Mouse (Mus musculus): ENCODE results near the gene Atp6ap2. TPM values are rescaled to one million over a fixed set of nuclear protein-coding genes. Genes with fewer than 3 reads are reported as not detected.

Atp6ap2 gene
- polyA plus RNA-seq (2014; fragmentation: Nextera tagmentation; extraction: Ambion mirVana) = 191 and 198 TPM in 2 replicates

DNA sequence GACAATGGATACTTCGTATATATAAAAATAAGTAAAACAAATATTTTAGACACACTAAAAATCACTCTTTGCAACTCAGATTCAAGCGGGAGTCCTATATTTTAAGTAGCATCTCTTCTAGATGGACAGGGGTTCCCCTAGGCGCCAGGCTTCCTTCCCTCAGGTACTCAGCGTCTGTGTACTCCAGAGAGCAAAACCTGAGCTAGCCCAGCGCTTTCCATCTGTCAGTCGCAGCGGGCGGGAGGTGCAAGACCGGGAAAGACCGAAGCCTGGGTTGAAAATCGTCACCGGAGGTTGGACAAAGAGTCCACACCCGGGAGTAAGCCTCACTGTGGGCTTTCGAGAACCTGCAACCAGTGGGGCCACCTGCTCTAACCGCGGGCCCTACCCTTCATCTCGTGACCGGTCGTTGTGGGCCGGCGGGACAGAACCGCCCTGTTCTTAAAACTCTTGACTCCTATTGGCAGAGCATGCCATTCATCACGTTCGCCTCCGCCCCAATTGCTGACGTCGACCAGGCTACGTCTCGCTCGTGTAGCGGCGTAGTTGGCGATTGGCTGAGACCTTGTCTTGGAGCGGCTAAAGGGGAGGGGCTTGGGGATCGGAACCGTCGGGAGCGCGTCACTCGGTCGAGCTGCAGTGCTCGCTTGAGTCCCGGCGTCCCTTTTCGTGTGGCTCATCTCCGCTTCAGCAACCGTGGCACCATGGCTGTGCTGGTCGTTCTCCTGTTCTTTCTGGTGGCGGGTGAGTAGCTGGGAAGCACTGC is at the start of gene Atp6ap2:
Gene Atp6ap2, plus strand, starts transcription at position 610 of the 766 bp plus-strand sequence.
- Histone ChIP-seq H3K27ac (replicated peaks; ENCODE audit: low read depth, low read length) (peak within 1 kb of the TSS; percentile 89), H3K36me3 (ENCODE audit: control insufficient read depth, insufficient read depth, low read length) (no peaks in the 10 kb centered on the region), H3K9me3 (ENCODE audit: control insufficient read depth, low read length) (no peaks in the 10 kb centered on the region), H3K9ac (replicated peaks; ENCODE audit: low read length) (peak within 1 kb of the TSS; percentile 86), H3K4me1 (ENCODE audit: control insufficient read depth, insufficient read depth, low read length) (peaks cover 7% of the 10 kb centered on the region; the same call in 1 of the 2 replicates), H3K4me3 (replicated peaks; ENCODE audit: low read depth, low read length) (peak within 1 kb of the TSS; percentile 66), H3K27me3 (ENCODE audit: control insufficient read depth, insufficient read depth, low read length) (no peaks in the 10 kb centered on the region), H3K4me2 (ENCODE audit: low read length) (peak within 1 kb of the TSS; percentile 53)
- DNase-seq (peak; percentile 95), ATAC-seq (ENCODE audit: low FRiP score, low TSS enrichment) (peak; percentile 100)
- 22% methylated on average over 49 of the region's 49 CpGs for WGBS

DNA sequence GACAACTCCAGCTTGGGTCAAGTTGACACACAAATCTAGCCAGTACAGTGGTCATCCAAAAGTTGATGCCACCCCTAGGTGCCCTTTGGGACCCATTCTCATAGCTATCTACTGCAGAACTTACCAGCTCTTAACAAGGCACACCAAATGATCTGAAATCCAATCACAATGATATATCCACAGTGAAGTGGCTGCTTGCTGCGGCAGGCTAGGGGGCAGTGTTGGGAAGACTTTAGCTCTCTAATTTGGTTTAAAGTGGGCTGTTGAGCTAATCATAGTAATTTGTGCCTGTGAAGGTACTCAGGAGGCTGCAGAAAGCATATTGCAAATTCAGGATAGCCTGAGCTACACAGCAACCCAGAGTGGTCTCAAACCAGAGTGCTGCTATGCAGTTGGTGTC is 43.2 kb upstream of the Atp6ap2 start:
- Histone ChIP-seq H3K36me3 (ENCODE audit: control insufficient read depth, insufficient read depth, low read length) (no peaks in the 10 kb centered on the region), H3K4me2 (ENCODE audit: low read length) (no peak overlapping the region), H3K27ac (replicated peaks; ENCODE audit: low read depth, low read length) (no peak overlapping the region), H3K27me3 (ENCODE audit: control insufficient read depth, insufficient read depth, low read length) (no peaks in the 10 kb centered on the region), H3K4me1 (ENCODE audit: control insufficient read depth, insufficient read depth, low read length) (no peaks in the 10 kb centered on the region), H3K4me3 (replicated peaks; ENCODE audit: low read depth, low read length) (no peak overlapping the region), H3K9me3 (ENCODE audit: control insufficient read depth, low read length) (no peaks in the 10 kb centered on the region), H3K9ac (replicated peaks; ENCODE audit: low read length) (no peak overlapping the region)
- DNase-seq (no peak), ATAC-seq (ENCODE audit: low FRiP score, low TSS enrichment) (no peak)
- 80% methylated on average over 1 of the region's 1 CpGs for WGBS

DNA sequence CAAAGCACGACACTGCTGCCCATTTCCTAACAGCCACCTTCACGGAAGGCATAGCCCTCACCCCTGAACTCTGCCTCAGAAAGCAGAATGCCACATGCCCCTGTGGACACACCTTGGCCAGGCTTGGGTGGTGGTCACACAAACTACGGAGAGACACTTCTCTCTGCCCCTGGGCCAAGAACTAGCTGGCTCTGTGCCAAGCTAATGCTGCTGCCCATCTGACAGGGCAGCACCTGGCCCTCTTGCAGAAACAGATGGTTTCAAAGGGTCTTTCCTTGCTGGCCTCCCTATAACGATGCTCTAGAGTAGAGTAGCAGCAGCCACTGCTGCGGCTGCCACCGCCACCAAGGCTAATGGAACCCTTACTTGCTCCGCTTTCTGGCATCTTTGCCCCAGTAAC is 30.5 kb upstream of the Atp6ap2 start:
- Histone ChIP-seq H3K36me3 (ENCODE audit: control insufficient read depth, insufficient read depth, low read length) (no peaks in the 10 kb centered on the region), H3K27ac (replicated peaks; ENCODE audit: low read depth, low read length) (no peak overlapping the region), H3K4me1 (ENCODE audit: control insufficient read depth, insufficient read depth, low read length) (no peaks in the 10 kb centered on the region), H3K4me2 (ENCODE audit: low read length) (no peak overlapping the region), H3K9ac (replicated peaks; ENCODE audit: low read length) (no peak overlapping the region), H3K27me3 (ENCODE audit: control insufficient read depth, insufficient read depth, low read length) (no peaks in the 10 kb centered on the region), H3K9me3 (ENCODE audit: control insufficient read depth, low read length) (no peaks in the 10 kb centered on the region), H3K4me3 (replicated peaks; ENCODE audit: low read depth, low read length) (no peak overlapping the region)
- peak; percentile 3 for DNase-seq
- no peak for ATAC-seq (ENCODE audit: low FRiP score, low TSS enrichment)
- WGBS = 82% methylated on average over 7 of the region's 7 CpGs

DNA sequence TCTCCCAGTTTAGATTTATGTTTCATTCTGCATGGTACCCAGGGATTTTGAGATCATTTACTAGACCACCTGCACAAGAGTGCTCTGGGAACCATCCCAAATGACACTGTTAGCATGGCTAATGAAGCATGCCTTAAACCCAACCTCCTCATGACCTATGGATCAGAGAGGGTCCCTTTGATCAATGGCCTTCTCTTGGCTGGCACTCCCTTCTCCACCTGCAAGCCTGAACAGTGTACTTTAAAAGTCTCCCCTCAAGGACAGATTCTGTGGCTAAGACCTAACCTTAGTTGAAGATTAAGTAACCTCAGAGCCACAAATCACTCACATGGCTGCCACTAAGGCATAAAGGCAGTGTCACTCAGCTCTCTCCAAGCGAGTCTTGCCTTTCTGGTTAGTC is 16.2 kb upstream of the Atp6ap2 start:
- Histone ChIP-seq H3K9me3 (ENCODE audit: control insufficient read depth, low read length) (no peaks in the 10 kb centered on the region), H3K4me2 (ENCODE audit: low read length) (no peak overlapping the region)
- WGBS = 63% methylated on average over 1 of the region's 1 CpGs

DNA sequence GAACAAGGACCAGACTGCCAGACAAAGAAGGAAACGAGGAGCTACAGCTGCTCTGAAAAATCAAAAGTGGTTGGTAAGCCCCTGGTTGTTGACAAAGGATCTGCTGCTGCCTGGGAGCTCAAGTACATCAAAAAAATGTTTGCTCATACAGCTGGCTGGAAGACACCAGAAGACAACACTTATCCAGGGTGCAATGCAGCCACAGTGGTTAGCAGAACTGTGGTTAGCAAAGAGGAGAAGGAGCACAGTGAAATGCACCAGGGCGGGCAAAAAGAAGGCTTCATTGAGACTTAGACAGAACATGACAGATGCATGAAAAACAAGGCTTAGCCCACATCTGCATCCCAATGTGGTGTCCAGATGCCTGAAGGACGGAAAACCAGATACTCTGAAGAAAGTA is 9.7 kb upstream of the Atp6ap2 start:
- Histone ChIP-seq H3K9ac (replicated peaks; ENCODE audit: low read length) (no peak overlapping the region), H3K4me1 (ENCODE audit: control insufficient read depth, insufficient read depth, low read length) (no peaks in the 10 kb centered on the region), H3K36me3 (ENCODE audit: control insufficient read depth, insufficient read depth, low read length) (no peaks in the 10 kb centered on the region), H3K27ac (replicated peaks; ENCODE audit: low read depth, low read length) (no peak overlapping the region), H3K9me3 (ENCODE audit: control insufficient read depth, low read length) (no peaks in the 10 kb centered on the region), H3K4me3 (replicated peaks; ENCODE audit: low read depth, low read length) (no peak overlapping the region), H3K27me3 (ENCODE audit: control insufficient read depth, insufficient read depth, low read length) (no peaks in the 10 kb centered on the region), H3K4me2 (ENCODE audit: low read length) (no peak overlapping the region)
- DNase-seq = no peak
- no peak for ATAC-seq (ENCODE audit: low FRiP score, low TSS enrichment)
- 65% methylated on average over 3 of the region's 3 CpGs for WGBS

More for the DNA sequence above, 16.2 kb upstream of the Atp6ap2 start:
- no peak overlapping the region for H3K27ac ChIP-seq (replicated peaks; ENCODE audit: low read depth, low read length)
- DNase-seq (no peak), ATAC-seq (ENCODE audit: low FRiP score, low TSS enrichment) (no peak)
- H3K27me3 ChIP-seq (ENCODE audit: control insufficient read depth, insufficient read depth, low read length) = no peaks in the 10 kb centered on the region
- H3K36me3 ChIP-seq (ENCODE audit: control insufficient read depth, insufficient read depth, low read length) = no peaks in the 10 kb centered on the region
- H3K9ac ChIP-seq (replicated peaks; ENCODE audit: low read length) = no peak overlapping the region
- no peak overlapping the region for H3K4me3 ChIP-seq (replicated peaks; ENCODE audit: low read depth, low read length)
- no peaks in the 10 kb centered on the region for H3K4me1 ChIP-seq (ENCODE audit: control insufficient read depth, insufficient read depth, low read length)

DNA sequence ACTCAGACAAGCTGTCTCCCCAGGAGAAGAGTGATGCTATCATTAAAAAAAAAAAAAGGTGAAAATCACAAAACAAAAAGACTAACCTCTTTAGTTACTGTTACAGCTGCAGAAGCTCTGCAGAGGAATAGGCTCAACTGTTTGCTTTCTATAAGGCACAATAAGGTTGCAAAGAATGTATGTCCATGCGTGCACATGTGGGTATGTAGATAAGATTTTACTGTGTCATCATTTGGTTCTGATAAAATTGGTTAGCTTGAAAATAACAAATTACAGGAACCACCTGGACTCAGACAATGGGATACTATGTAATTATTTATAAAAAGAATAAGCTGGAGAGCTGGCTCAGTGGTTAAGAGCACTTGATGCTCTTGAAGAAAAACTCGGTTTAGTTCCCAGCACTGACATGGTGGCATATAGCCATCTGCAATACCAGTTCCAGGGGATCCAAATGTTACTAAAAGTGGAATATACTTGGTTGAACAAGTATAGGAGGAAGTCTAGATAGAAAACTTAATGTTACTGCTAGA is 9.2 kb upstream of the Atp6ap2 start:
- Histone ChIP-seq H3K36me3 (ENCODE audit: control insufficient read depth, insufficient read depth, low read length) (no peaks in the 10 kb centered on the region), H3K4me3 (replicated peaks; ENCODE audit: low read depth, low read length) (no peak overlapping the region), H3K9me3 (ENCODE audit: control insufficient read depth, low read length) (no peaks in the 10 kb centered on the region), H3K4me1 (ENCODE audit: control insufficient read depth, insufficient read depth, low read length) (no peaks in the 10 kb centered on the region), H3K27ac (replicated peaks; ENCODE audit: low read depth, low read length) (no peak overlapping the region), H3K4me2 (ENCODE audit: low read length) (no peak overlapping the region), H3K27me3 (ENCODE audit: control insufficient read depth, insufficient read depth, low read length) (no peaks in the 10 kb centered on the region), H3K9ac (replicated peaks; ENCODE audit: low read length) (no peak overlapping the region)
- 93% methylated on average over 2 of the region's 2 CpGs for WGBS
- no peak for DNase-seq
- ATAC-seq (ENCODE audit: low FRiP score, low TSS enrichment) = no peak

DNA sequence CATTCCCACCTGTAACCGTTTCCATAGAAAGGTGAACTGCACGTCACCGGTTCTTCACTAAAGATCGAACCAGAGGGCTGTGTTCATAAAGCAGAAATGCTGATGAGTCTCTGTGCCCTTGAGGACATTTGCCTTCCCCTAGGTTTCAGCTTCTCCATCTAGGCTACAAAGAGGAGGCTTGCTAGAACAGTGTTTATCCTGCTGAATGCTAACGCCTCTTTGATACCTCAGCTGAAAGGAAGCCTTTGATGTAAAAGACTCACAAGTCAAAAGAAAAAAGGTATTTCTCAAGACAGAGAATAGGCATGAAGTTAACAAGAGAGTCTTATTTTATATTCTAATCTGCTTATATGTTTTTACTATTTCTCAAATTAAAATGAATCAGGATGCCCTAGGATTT is 4.3 kb upstream of the Atp6ap2 start:
- H3K4me3 ChIP-seq (replicated peaks; ENCODE audit: low read depth, low read length) = no peak overlapping the region
- WGBS = 91% methylated on average over 5 of the region's 5 CpGs
- no peak overlapping the region for H3K4me2 ChIP-seq (ENCODE audit: low read length)
- H3K36me3 ChIP-seq (ENCODE audit: control insufficient read depth, insufficient read depth, low read length) = no peaks in the 10 kb centered on the region
- H3K4me1 ChIP-seq (ENCODE audit: control insufficient read depth, insufficient read depth, low read length) = no peaks in the 10 kb centered on the region
- no peaks in the 10 kb centered on the region for H3K27me3 ChIP-seq (ENCODE audit: control insufficient read depth, insufficient read depth, low read length)
- H3K27ac ChIP-seq (replicated peaks; ENCODE audit: low read depth, low read length) = no peak overlapping the region
- ATAC-seq (ENCODE audit: low FRiP score, low TSS enrichment) (no peak), DNase-seq (no peak)
- H3K9me3 ChIP-seq (ENCODE audit: control insufficient read depth, low read length) = no peaks in the 10 kb centered on the region
- H3K9ac ChIP-seq (replicated peaks; ENCODE audit: low read length) = no peak overlapping the region

DNA sequence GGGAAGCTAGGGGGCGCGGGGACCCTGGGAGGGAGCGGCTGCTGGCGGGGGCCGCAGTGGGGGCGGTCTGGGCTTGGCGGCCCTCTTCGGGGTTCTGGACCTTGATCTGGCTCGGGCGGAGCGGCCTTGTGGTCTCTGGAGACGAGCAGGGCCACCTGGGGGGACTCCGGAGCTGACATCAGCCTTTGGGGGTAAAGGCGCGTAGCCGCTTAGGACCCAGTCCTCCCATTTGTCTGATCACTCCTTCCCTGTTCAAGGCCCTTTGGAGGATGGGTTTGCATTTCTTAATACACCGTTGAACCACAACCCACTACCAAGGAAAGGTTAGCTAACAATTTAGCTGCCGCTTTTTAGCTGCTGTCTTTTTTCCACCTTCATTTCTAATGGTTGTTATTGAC is 356 bp downstream of the Atp6ap2 start:
- Histone ChIP-seq H3K9ac (replicated peaks; ENCODE audit: low read length) (peak overlapping the region; percentile 86), H3K4me2 (ENCODE audit: low read length) (peak overlapping the region; percentile 53)
- no peak for DNase-seq

DNA sequence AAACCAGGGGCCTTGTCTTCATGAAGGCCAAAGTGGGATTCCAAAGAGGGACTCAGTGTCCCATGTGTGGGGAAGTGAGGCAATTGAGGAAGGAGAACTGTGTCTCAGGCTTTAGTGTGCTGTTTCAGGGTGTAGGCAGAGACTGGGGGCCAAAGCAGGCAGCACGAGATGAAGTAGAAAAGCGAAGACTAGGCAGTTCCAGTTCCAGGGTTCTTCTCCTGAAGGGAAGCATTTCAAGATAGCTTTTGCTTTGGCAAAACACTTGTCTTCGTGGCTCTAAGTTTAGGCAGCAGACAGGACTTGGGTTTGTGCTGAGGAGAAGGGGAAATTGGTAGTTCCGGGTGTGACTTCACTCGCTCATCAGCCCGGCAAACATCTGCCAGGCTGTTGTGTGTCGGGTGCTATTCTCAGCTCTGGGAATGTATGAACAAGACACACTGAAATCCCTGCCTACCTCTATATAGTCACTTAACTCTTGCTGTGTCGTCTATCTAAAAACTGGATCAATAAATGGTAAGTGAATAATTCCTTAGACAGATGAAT is 3.9 kb downstream of the Atp6ap2 start:
- no peak for ATAC-seq (ENCODE audit: low FRiP score, low TSS enrichment)
- Histone ChIP-seq H3K27me3 (ENCODE audit: control insufficient read depth, insufficient read depth, low read length) (no peaks in the 10 kb centered on the region), H3K4me3 (replicated peaks; ENCODE audit: low read depth, low read length) (no peak overlapping the region), H3K4me1 (ENCODE audit: control insufficient read depth, insufficient read depth, low read length) (peaks cover 7% of the 10 kb centered on the region; the same call in 1 of the 2 replicates), H3K36me3 (ENCODE audit: control insufficient read depth, insufficient read depth, low read length) (no peaks in the 10 kb centered on the region), H3K9me3 (ENCODE audit: control insufficient read depth, low read length) (no peaks in the 10 kb centered on the region), H3K9ac (replicated peaks; ENCODE audit: low read length) (no peak overlapping the region), H3K27ac (replicated peaks; ENCODE audit: low read depth, low read length) (no peak overlapping the region), H3K4me2 (ENCODE audit: low read length) (no peak overlapping the region)
- no peak for DNase-seq
- WGBS = 84% methylated on average over 8 of the region's 8 CpGs

More for the DNA sequence above, 356 bp downstream of the Atp6ap2 start:
- Histone ChIP-seq H3K27ac (replicated peaks; ENCODE audit: low read depth, low read length) (peak overlapping the region; percentile 89), H3K27me3 (ENCODE audit: control insufficient read depth, insufficient read depth, low read length) (no peaks in the 10 kb centered on the region), H3K4me3 (replicated peaks; ENCODE audit: low read depth, low read length) (peak overlapping the region; percentile 66), H3K36me3 (ENCODE audit: control insufficient read depth, insufficient read depth, low read length) (no peaks in the 10 kb centered on the region), H3K9me3 (ENCODE audit: control insufficient read depth, low read length) (no peaks in the 10 kb centered on the region), H3K4me1 (ENCODE audit: control insufficient read depth, insufficient read depth, low read length) (peaks cover 7% of the 10 kb centered on the region; the same call in 1 of the 2 replicates)
- 27% methylated on average over 18 of the region's 18 CpGs for WGBS
- peak; percentile 55 for ATAC-seq (ENCODE audit: low FRiP score, low TSS enrichment)

All from midbrain, embryonic 14.5 days (tissue).